Mouse (Mus musculus): ENCODE data around the gene Kap. TPM values are rescaled to one million over a fixed set of nuclear protein-coding genes. Genes with fewer than 3 reads are reported as not detected.
"Not testable (repeated sequence)": the region's sequence is repeated elsewhere in the genome, so short reads cannot be mapped to it uniquely, and the experiment has no call there.

The Kap gene
- total RNA-seq (2021): not detected

- no peak for DNase-seq (ENCODE audit: low spot score in 2 of 2)
- intact Hi-C loops (cut with DNase I): no loop called here
Observed at GRCm38 (mm10) chr6:133853526-133853925, at the start of gene Kap. Kap (minus strand) TSS chr6:133853762.

- intact Hi-C loops (cut with DNase I): no loop called here
- no peak for DNase-seq (ENCODE audit: low spot score in 2 of 2)
Observed at GRCm38 (mm10) chr6:133885871-133886415, 32.4 kb upstream of the Kap start.

GRCm38 (mm10) chr6:133883446-133883985, 30.0 kb upstream of the Kap start:
- intact Hi-C loops (cut with DNase I): no loop called here
- DNase-seq (ENCODE audit: low spot score in 2 of 2): no peak

GRCm38 (mm10) chr6:133875906-133876462, 22.4 kb upstream of the Kap start:
- DNase-seq (ENCODE audit: low spot score in 2 of 2): peak; percentile 27 to 55
- intact Hi-C loops (cut with DNase I): loop anchor here (5.0 kb wide), 1 partner anchor 169 kb away; no protein-coding TSS in a partner anchor

- DNase-seq (ENCODE audit: low spot score in 2 of 2): no peak
- intact Hi-C loops (cut with DNase I): no loop called here
Observed at GRCm38 (mm10) chr6:133872667-133873066, 19.1 kb upstream of the Kap start.

- intact Hi-C loops (cut with DNase I): no loop called here
- no peak for DNase-seq (ENCODE audit: low spot score in 2 of 2)
Observed at GRCm38 (mm10) chr6:133871131-133871530, 17.6 kb upstream of the Kap start.

GRCm38 (mm10) chr6:133868381-133868780, 14.8 kb upstream of the Kap start:
- DNase-seq (ENCODE audit: low spot score in 2 of 2): no peak
- intact Hi-C loops (cut with DNase I): no loop called here

- intact Hi-C loops (cut with DNase I): no loop called here
- no peak for DNase-seq (ENCODE audit: low spot score in 2 of 2)
Observed at GRCm38 (mm10) chr6:133855871-133856270, 2.3 kb upstream of the Kap start.

GRCm38 (mm10) chr6:133849359-133849758, 4.2 kb downstream of the Kap start:
- DNase-seq (ENCODE audit: low spot score in 2 of 2): no peak
- intact Hi-C loops (cut with DNase I): no loop called here

GRCm38 (mm10) chr6:133848861-133849260, 4.7 kb downstream of the Kap start:
- intact Hi-C loops (cut with DNase I); DNase-seq (ENCODE audit: low spot score in 2 of 2): not testable (repeated sequence)

GRCm38 (mm10) chr6:133838296-133838995, 15.1 kb downstream of the Kap start:
- intact Hi-C loops (cut with DNase I); DNase-seq (ENCODE audit: low spot score in 2 of 2): not testable (repeated sequence)

- peak in 1 of 2 experiments; percentile 7 for DNase-seq (ENCODE audit: low spot score in 2 of 2)
- intact Hi-C loops (cut with DNase I): no loop called here
Observed at GRCm38 (mm10) chr6:133812342-133812741, 41.2 kb downstream of the Kap start.

Other genes with a start within 250 kb of the Kap start
- 10 to 100 TPM; 17.9 to 18.2 TPM for gene Etv6, start 181.9 kb upstream of the Kap start, total RNA-seq (2021)

All from left cerebral cortex, postnatal 25 days (tissue).